Mouse (Mus musculus) liver, adult 2 months (tissue): ENCODE results near the gene Mocs3. TPM values are rescaled to one million over a fixed set of nuclear protein-coding genes. Genes with fewer than 3 reads are reported as not detected.

Source experiments
- DNase-seq: peaks from one replicate; pipeline ENCODE4 v3.0.0-alpha.2; 2011; ENCODE audit warnings: low read depth, low spot score; ENCODE audit errors: extremely low read depth
- H3K27ac ChIP-seq: fragments of 200-500 bp; replicated peaks from 2 replicates; pipeline ENCODE4 v1.5.1; 2012; ENCODE audit warnings: low read depth, mild to moderate bottlenecking, control low read depth, inconsistent platforms, low read length; ENCODE audit not compliant: insufficient read depth
- H3K27me3 ChIP-seq: fragments of 200-500 bp; 2 replicates; pipeline ENCODE4 v1.6.1; 2012; ENCODE audit warnings: mild to moderate bottlenecking, moderate library complexity, low read length, inconsistent platforms; ENCODE audit not compliant: control insufficient read depth, insufficient read depth
- H3K36me3 ChIP-seq: fragments of 200-500 bp; 2 replicates; pipeline ENCODE4 v1.6.1; 2012; ENCODE audit warnings: low read length, inconsistent platforms; ENCODE audit not compliant: control insufficient read depth, insufficient read depth
- H3K4me1 ChIP-seq: fragments of 200-500 bp; 2 replicates; pipeline ENCODE4 v1.6.1; 2011; ENCODE audit warnings: low read length; ENCODE audit not compliant: control insufficient read depth, insufficient read depth
- H3K4me3 ChIP-seq: fragments of 200-500 bp; 2 replicates; pipeline ENCODE4 v1.5.1; 2011; ENCODE audit warnings: low read depth, mild to moderate bottlenecking, control low read depth, low read length, moderate library complexity; ENCODE audit not compliant: insufficient read depth
- H3K79me2 ChIP-seq: fragments of 200-500 bp; 2 replicates; pipeline ENCODE4 v1.6.1; 2012; ENCODE audit warnings: inconsistent platforms, mild to moderate bottlenecking, low read length, moderate library complexity; ENCODE audit not compliant: control insufficient read depth, insufficient read depth
- H3K9ac ChIP-seq: fragments of 200-500 bp; 2 replicates; pipeline ENCODE4 v1.6.1; 2012; ENCODE audit warnings: low read depth, mild to moderate bottlenecking, control low read depth, inconsistent platforms, low read length
- CTCF ChIP-seq: fragments of 200-500 bp; IDR thresholded peaks from 2 replicates; pipeline ENCODE4 v1.5.1; 2011; ENCODE audit warnings: low read depth, low read length, control low read depth
- POLR2A ChIP-seq: fragments of 200-500 bp; IDR thresholded peaks from 2 replicates; pipeline ENCODE4 v1.6.1; 2011; ENCODE audit warnings: low read length, control low read depth; ENCODE audit not compliant: insufficient read depth; ENCODE audit errors: extremely low read depth
- WGBS: fragments of 180-500 bp; shearing (Covaris S2); methylation state at CpG from one replicate; pipeline ENCODE4 v1.1.7; 2018; 5-methylcytosine and 5-hydroxymethylcytosine counted together
- polyA plus RNA-seq: library from polyadenylated mRNA; depleted of rRNA; stranded (reverse); fragments of >200 nt; gene quantifications from 2 replicates; pipeline ENCODE4 v1.2.3, GENCODE M21; 2012
- total RNA-seq: library from RNA; depleted of rRNA; stranded (reverse); fragments of >200 nt; gene quantifications from 2 replicates; pipeline ENCODE4 v1.2.3, GENCODE M21; 2014

Mocs3 gene
- total and polyA plus RNA-seq, 2 experiments: 5.9 to 16.8 TPM

DNA sequence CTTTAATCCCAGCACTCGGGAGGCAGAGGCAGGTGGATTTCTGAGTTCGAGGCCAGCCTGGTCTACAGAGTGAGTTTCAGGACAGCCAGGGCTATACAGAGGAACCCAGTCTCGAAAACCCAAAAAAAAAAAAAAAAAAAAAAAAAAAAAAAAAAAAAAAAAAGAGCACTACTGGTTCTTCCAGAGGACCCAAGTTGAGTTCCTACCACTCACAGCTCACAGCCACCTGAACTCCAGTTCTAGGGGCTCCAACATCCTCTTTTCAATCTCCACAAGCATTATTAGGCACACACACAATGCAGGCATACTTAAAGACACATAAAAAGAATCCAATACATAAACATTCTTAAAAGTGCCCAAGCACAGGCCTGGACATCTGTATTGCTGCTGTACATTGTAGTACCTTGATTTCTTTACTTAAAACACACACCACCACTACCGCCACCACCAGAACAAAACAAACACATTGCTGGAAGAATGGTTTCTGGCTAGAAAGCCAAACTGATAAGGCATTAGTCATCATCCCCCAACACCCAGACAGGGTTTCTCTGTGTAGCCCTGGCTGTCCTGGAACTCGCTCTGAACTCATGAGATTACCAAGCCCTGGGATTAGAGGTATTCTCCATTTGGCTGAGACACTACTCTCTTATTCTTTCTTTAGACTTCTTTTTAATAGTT lies 30.3 kb upstream of the Mocs3 start:
- H3K79me2 ChIP-seq: peaks cover 47% of the 10 kb centered on the region
- peaks cover 43% of the 10 kb centered on the region for H3K4me1 ChIP-seq
- peaks cover 18% of the 10 kb centered on the region for H3K36me3 ChIP-seq
- WGBS: 46% methylated on average over 4 of the region's 5 CpGs
- H3K27me3 ChIP-seq: no peaks in the 10 kb centered on the region
- H3K4me3 ChIP-seq: no peak overlapping the region
- peak overlapping the region; percentile 70 for H3K27ac ChIP-seq
- H3K9ac ChIP-seq: peak overlapping the region; percentile 24; the same call in 1 of the 2 replicates
- peak; percentile 68 for DNase-seq
- TF ChIP-seq CTCF: no peak
- TF ChIP-seq POLR2A: no peak

DNA sequence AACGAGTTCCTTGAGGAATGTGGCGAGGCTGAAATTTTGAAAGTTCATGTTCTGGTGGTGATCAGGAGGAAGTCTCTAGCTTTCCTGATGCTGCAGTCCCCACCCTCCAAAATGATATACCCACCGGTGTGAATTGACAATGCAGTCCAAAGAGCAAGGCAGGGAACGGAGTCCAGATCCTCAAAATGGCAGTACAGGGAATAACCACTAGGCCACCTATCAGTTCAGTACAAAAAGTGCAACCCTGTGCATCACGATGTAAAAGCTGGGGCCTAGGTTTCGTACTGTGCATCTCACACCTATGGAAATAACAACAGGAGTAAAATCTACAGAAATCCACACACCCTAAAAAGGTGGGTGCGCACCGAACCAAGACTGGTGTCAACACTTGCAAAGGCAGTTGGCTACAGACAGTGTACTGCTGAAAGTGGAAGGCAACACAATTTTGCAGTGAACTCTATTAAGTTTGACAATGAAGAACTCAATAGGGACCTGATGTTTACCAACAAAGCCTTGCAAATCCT lies 25.9 kb upstream of the Mocs3 start:
- WGBS: 65% methylated on average over 8 of the region's 8 CpGs
- Histone ChIP-seq H3K27me3 (no peaks in the 10 kb centered on the region), H3K4me3 (no peak overlapping the region), H3K4me1 (peaks cover 32% of the 10 kb centered on the region), H3K79me2 (peaks cover 40% of the 10 kb centered on the region), H3K36me3 (peaks cover 12% of the 10 kb centered on the region), H3K27ac (no peak overlapping the region), H3K9ac (no peak overlapping the region)
- TF ChIP-seq POLR2A (no peak), CTCF (no peak)
- DNase-seq: no peak

- 4% methylated on average over 6 of the region's 6 CpGs for WGBS
- peak; percentile 77 for DNase-seq
- no peak for TF ChIP-seq POLR2A
- peak; percentile 98 for TF ChIP-seq CTCF
- H3K4me3 ChIP-seq: peak overlapping the region; percentile 98
- H3K27me3 ChIP-seq: no peaks in the 10 kb centered on the region
- peak overlapping the region; percentile 100 for H3K9ac ChIP-seq
- H3K79me2 ChIP-seq: peaks cover 36% of the 10 kb centered on the region
- H3K27ac ChIP-seq: peak overlapping the region; percentile 93
- peaks cover 26% of the 10 kb centered on the region for H3K4me1 ChIP-seq
- peaks cover 15% of the 10 kb centered on the region for H3K36me3 ChIP-seq
Observed at GRCm38 (mm10) chr2:168205265-168205664, 25.2 kb upstream of the Mocs3 start.

DNA sequence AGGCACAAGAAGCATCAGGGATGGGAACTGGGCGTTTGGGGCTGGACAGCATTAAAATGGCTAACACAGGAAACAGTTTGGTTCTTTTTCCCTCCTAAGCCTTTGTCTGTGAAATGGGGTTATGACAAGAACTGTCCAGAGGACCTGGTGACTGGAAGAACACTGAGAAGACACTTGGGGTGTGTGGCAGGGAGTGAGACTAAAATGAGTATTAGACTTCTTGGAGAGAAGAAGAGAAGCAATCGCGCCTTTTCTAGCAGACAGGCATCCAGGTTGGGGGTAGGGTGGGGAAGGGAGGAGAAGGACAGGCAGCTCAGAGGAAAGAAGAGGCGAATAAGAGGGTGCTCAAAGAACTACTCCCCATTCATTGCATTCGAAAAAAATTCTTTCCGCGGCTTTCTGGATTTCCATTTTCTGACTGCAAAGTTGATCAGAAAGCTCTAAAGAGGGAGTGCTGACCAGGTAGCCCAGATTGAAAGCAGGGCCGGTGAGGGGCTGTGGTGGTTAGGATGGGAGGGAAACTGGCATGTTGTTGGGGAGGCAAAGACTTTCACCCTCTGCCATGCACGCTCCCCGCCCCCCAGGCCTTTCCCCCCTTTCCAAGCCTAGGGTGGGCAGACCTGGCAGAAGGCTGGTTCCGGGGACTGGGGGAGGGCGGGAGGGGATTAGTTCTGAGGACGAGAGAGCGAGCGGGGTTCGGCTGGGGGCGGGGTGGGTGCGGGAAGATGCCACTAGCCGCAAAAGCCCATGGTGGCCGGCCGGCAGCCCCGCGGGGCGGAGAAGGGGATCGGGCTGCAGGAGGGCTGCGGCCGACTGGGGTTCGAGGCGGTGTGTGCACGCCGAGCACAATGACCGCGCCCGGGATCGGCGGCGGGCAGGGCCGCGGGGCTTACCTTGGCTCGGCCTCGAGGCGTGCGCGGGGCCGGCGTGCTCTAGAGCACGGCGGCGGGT lies 24.5 kb upstream of the Mocs3 start:
- H3K27ac ChIP-seq: peak overlapping the region; percentile 93
- TF ChIP-seq POLR2A (no peak), CTCF (no peak)
- H3K4me3 ChIP-seq: peak overlapping the region; percentile 98
- H3K9ac ChIP-seq: peak overlapping the region; percentile 100
- DNase-seq: no peak
- H3K79me2 ChIP-seq: peaks cover 33% of the 10 kb centered on the region
- peaks cover 22% of the 10 kb centered on the region for H3K36me3 ChIP-seq
- no peaks in the 10 kb centered on the region for H3K27me3 ChIP-seq
- WGBS: under 1% methylated on average over 49 of the region's 49 CpGs
- H3K4me1 ChIP-seq: peaks cover 20% of the 10 kb centered on the region

- no peaks in the 10 kb centered on the region for H3K27me3 ChIP-seq
- peak within 1 kb of the TSS; percentile 98 for H3K4me3 ChIP-seq
- H3K4me1 ChIP-seq: peaks cover 18% of the 10 kb centered on the region
- peaks cover 31% of the 10 kb centered on the region for H3K36me3 ChIP-seq
- DNase-seq: peak; percentile 80
- peak within 1 kb of the TSS; percentile 100 for H3K9ac ChIP-seq
- H3K27ac ChIP-seq: peak within 1 kb of the TSS; percentile 95
- TF ChIP-seq POLR2A (0 out of 2 replicates have a peak, but pooled peaks have one; percentile 45), CTCF (peak; percentile 74)
- H3K79me2 ChIP-seq: peaks cover 28% of the 10 kb centered on the region
- 1% methylated on average over 84 of the region's 89 CpGs for WGBS
Observed at GRCm38 (mm10) chr2:168206725-168207644, 23.4 kb upstream of the Mocs3 start, which contains the start of gene Adnp. Gene Adnp, minus strand, starts transcription at chr2:168207112.
